Mouse (Mus musculus) regulatory T cell (primary cell): ENCODE data around the gene Mtg1.

Source experiments
- in situ Hi-C: fragments of 300-600 bp; cut with MboI, MseI; formaldehyde crosslinking; loops from one replicate; pipeline ENCODE4 v1.15.1; 2025; ENCODE audit warnings: high pct_unique_total_duplicates

The Mtg1 gene

GRCm38 (mm10) chr7:140137135-140138020, at the start of gene Mtg1:
Mtg1 (plus strand) TSS chr7:140137564.
- in situ Hi-C loops = loop anchor here (10.0 to 25.0 kb wide), 3 partner anchors 747 to 1297 kb away; partner anchors contain the start of genes Bnip3, Psmd13, Sirt3 and Slc25a22

- in situ Hi-C loops = no loop called here
These were observed 46.8 kb upstream of the Mtg1 start for GRCm38 (mm10) chr7:140090601-140091000.

GRCm38 (mm10) chr7:140092924-140093528, 44.3 kb upstream of the Mtg1 start, which contains the start of gene Prap1:
Prap1 (plus strand) TSS chr7:140093395.
- in situ Hi-C loops = no loop called here

GRCm38 (mm10) chr7:140094954-140095353, 42.4 kb upstream of the Mtg1 start:
- in situ Hi-C loops = no loop called here

GRCm38 (mm10) chr7:140095556-140095955, 41.8 kb upstream of the Mtg1 start:
- in situ Hi-C loops = no loop called here

GRCm38 (mm10) chr7:140096055-140096454, 41.3 kb upstream of the Mtg1 start:
- in situ Hi-C loops = no loop called here

- in situ Hi-C loops = no loop called here
These were observed 38.9 kb upstream of the Mtg1 start for GRCm38 (mm10) chr7:140098466-140098865.

- in situ Hi-C loops = no loop called here
These were observed 35.9 kb upstream of the Mtg1 start for GRCm38 (mm10) chr7:140101498-140101897.

GRCm38 (mm10) chr7:140101993-140102860, 35.1 kb upstream of the Mtg1 start, which contains the start of gene Fuom:
Fuom (minus strand) TSS chr7:140102441.
- in situ Hi-C loops = no loop called here

GRCm38 (mm10) chr7:140104009-140104408, 33.4 kb upstream of the Mtg1 start:
- in situ Hi-C loops = no loop called here

GRCm38 (mm10) chr7:140111943-140112342, 25.4 kb upstream of the Mtg1 start:
- in situ Hi-C loops = no loop called here

- in situ Hi-C loops = no loop called here
These were observed 21.6 kb upstream of the Mtg1 start, which contains the start of gene Paox for GRCm38 (mm10) chr7:140115583-140116328. Paox (plus strand) TSS chr7:140115799.

GRCm38 (mm10) chr7:140116329-140117054, 20.9 kb upstream of the Mtg1 start, which contains the start of gene Echs1:
Echs1 (minus strand) TSS chr7:140116476.
- in situ Hi-C loops = no loop called here

- in situ Hi-C loops = loop anchor here (5.0 kb wide), 1 partner anchor 83 kb away; the partner anchor contains the start of genes Tubgcp2 and Zfp511
These were observed 16.9 kb upstream of the Mtg1 start for GRCm38 (mm10) chr7:140120484-140120883.

GRCm38 (mm10) chr7:140121338-140121910, 15.9 kb upstream of the Mtg1 start:
- in situ Hi-C loops = loop anchor here (5.0 kb wide), 1 partner anchor 84 kb away; the partner anchor contains the start of genes Tubgcp2 and Zfp511

- in situ Hi-C loops = loop anchor here (5.0 kb wide), 1 partner anchor 85 kb away; the partner anchor contains the start of genes Tubgcp2 and Zfp511
These were observed 14.6 kb upstream of the Mtg1 start for GRCm38 (mm10) chr7:140122765-140123164.

GRCm38 (mm10) chr7:140124382-140124781, 13.0 kb upstream of the Mtg1 start:
- in situ Hi-C loops = loop anchor here (5.0 kb wide), 1 partner anchor 87 kb away; the partner anchor contains the start of genes Tubgcp2 and Zfp511

- in situ Hi-C loops = loop anchor here (25.0 kb wide), 1 partner anchor 1213 kb away; the partner anchor contains the start of gene Bnip3
These were observed 11.9 kb upstream of the Mtg1 start for GRCm38 (mm10) chr7:140125278-140126021.

GRCm38 (mm10) chr7:140126022-140126350, 11.4 kb upstream of the Mtg1 start:
- in situ Hi-C loops = loop anchor here (25.0 kb wide), 1 partner anchor 1214 kb away; the partner anchor contains the start of gene Bnip3
